Mouse (Mus musculus): Measurements from ENCODE around the gene Prss23. TPM values are rescaled to one million over a fixed set of nuclear protein-coding genes. Genes with fewer than 3 reads are reported as not detected.

Prss23 gene
- polyA plus RNA-seq, 1 experiment from 2014 or later = 34.9 TPM

- 76% methylated on average over 4 of the region's 4 CpGs for WGBS
- ATAC-seq (ENCODE audit: insufficient number of reproducible peaks, low FRiP score) = no peak
- no peaks in the 10 kb centered on the region for H3K9me3 ChIP-seq (replicated peaks)
Measured at GRCm38 (mm10) chr7:89555170-89555569, 28.2 kb upstream of the Prss23 start.

GRCm38 (mm10) chr7:89554068-89554467 lies 27.1 kb upstream of the Prss23 start:
- Histone ChIP-seq H3K9ac (no peak overlapping the region), H3K27me3 (replicated peaks) (no peaks in the 10 kb centered on the region), H3K4me1 (replicated peaks) (0 out of 2 replicates have a peak, but pooled peaks cover under 1% of the 10 kb centered on the region), H3K9me3 (replicated peaks) (no peaks in the 10 kb centered on the region), H3K36me3 (no peaks in the 10 kb centered on the region), H3K27ac (ENCODE audit: poor library complexity, severe bottlenecking) (no peak overlapping the region), H3K4me2 (no peak overlapping the region), H3K4me3 (no peak overlapping the region)
- 84% methylated on average over 1 of the region's 1 CpGs for WGBS
- ATAC-seq (ENCODE audit: insufficient number of reproducible peaks, low FRiP score) = no peak

More at GRCm38 (mm10) chr7:89555170-89555569, 28.2 kb upstream of the Prss23 start:
- Histone ChIP-seq H3K27ac (ENCODE audit: poor library complexity, severe bottlenecking) (no peak overlapping the region), H3K9ac (no peak overlapping the region), H3K4me1 (replicated peaks) (0 out of 2 replicates have a peak, but pooled peaks cover 3% of the 10 kb centered on the region), H3K27me3 (replicated peaks) (no peaks in the 10 kb centered on the region), H3K4me3 (no peak overlapping the region), H3K4me2 (no peak overlapping the region), H3K36me3 (no peaks in the 10 kb centered on the region)

GRCm38 (mm10) chr7:89540976-89541375 lies 14.0 kb upstream of the Prss23 start:
- 52% methylated on average over 2 of the region's 2 CpGs for WGBS
- H3K27ac ChIP-seq (ENCODE audit: poor library complexity, severe bottlenecking) = no peak overlapping the region
- no peak for ATAC-seq (ENCODE audit: insufficient number of reproducible peaks, low FRiP score)
- no peaks in the 10 kb centered on the region for H3K36me3 ChIP-seq
- no peak overlapping the region for H3K4me3 ChIP-seq
- peaks cover 18% of the 10 kb centered on the region for H3K4me1 ChIP-seq (replicated peaks)
- no peaks in the 10 kb centered on the region for H3K27me3 ChIP-seq (replicated peaks)
- no peaks in the 10 kb centered on the region for H3K9me3 ChIP-seq (replicated peaks)
- H3K9ac ChIP-seq = no peak overlapping the region
- H3K4me2 ChIP-seq = no peak overlapping the region

GRCm38 (mm10) chr7:89539391-89539790 lies 12.4 kb upstream of the Prss23 start:
- ATAC-seq (ENCODE audit: insufficient number of reproducible peaks, low FRiP score) = no peak
- H3K36me3 ChIP-seq = no peaks in the 10 kb centered on the region
- H3K9me3 ChIP-seq (replicated peaks) = no peaks in the 10 kb centered on the region
- H3K9ac ChIP-seq = no peak overlapping the region
- no peak overlapping the region for H3K4me2 ChIP-seq
- 76% methylated on average over 6 of the region's 6 CpGs for WGBS
- H3K27me3 ChIP-seq (replicated peaks) = no peaks in the 10 kb centered on the region
- H3K4me1 ChIP-seq (replicated peaks) = peaks cover 18% of the 10 kb centered on the region
- no peak overlapping the region for H3K4me3 ChIP-seq
- H3K27ac ChIP-seq (ENCODE audit: poor library complexity, severe bottlenecking) = no peak overlapping the region

- no peak overlapping the region for H3K4me2 ChIP-seq
Measured at GRCm38 (mm10) chr7:89527430-89527856, 456 bp upstream of the Prss23 start.

GRCm38 (mm10) chr7:89523816-89524215 lies 3.2 kb downstream of the Prss23 start:
- Histone ChIP-seq H3K27me3 (replicated peaks) (no peaks in the 10 kb centered on the region), H3K27ac (ENCODE audit: poor library complexity, severe bottlenecking) (no peak overlapping the region), H3K9ac (no peak overlapping the region), H3K4me2 (no peak overlapping the region), H3K9me3 (replicated peaks) (no peaks in the 10 kb centered on the region), H3K4me1 (replicated peaks) (peaks cover 25% of the 10 kb centered on the region), H3K36me3 (no peaks in the 10 kb centered on the region), H3K4me3 (no peak overlapping the region)
- WGBS = 83% methylated on average over 4 of the region's 4 CpGs
- no peak for ATAC-seq (ENCODE audit: insufficient number of reproducible peaks, low FRiP score)

More at GRCm38 (mm10) chr7:89527430-89527856, 456 bp upstream of the Prss23 start:
- Histone ChIP-seq H3K27me3 (replicated peaks) (no peaks in the 10 kb centered on the region), H3K36me3 (no peaks in the 10 kb centered on the region), H3K4me3 (no peak overlapping the region), H3K9ac (no peak overlapping the region), H3K4me1 (replicated peaks) (peaks cover 16% of the 10 kb centered on the region), H3K27ac (ENCODE audit: poor library complexity, severe bottlenecking) (peak overlapping the region; percentile 63), H3K9me3 (replicated peaks) (no peaks in the 10 kb centered on the region)
- WGBS = 59% methylated on average over 4 of the region's 4 CpGs
- no peak for ATAC-seq (ENCODE audit: insufficient number of reproducible peaks, low FRiP score)

GRCm38 (mm10) chr7:89522170-89522569 lies 4.8 kb downstream of the Prss23 start:
- no peaks in the 10 kb centered on the region for H3K36me3 ChIP-seq
- peak overlapping the region; percentile 17; the same call in 1 of the 2 replicates for H3K9ac ChIP-seq
- H3K4me2 ChIP-seq = peak overlapping the region; percentile 62
- H3K4me1 ChIP-seq (replicated peaks) = peaks cover 24% of the 10 kb centered on the region
- H3K4me3 ChIP-seq = peak overlapping the region; percentile 18
- H3K9me3 ChIP-seq (replicated peaks) = no peaks in the 10 kb centered on the region
- whole genome bisulfite sequencing = 13% methylated on average over 10 of the region's 10 CpGs
- H3K27ac ChIP-seq (ENCODE audit: poor library complexity, severe bottlenecking) = no peak overlapping the region
- no peaks in the 10 kb centered on the region for H3K27me3 ChIP-seq (replicated peaks)
- no peak for ATAC-seq (ENCODE audit: insufficient number of reproducible peaks, low FRiP score)

GRCm38 (mm10) chr7:89517460-89518390 lies 9.3 kb downstream of the Prss23 start:
- peak overlapping the region; percentile 88 for H3K4me2 ChIP-seq
- H3K9me3 ChIP-seq (replicated peaks) = no peaks in the 10 kb centered on the region
- peak overlapping the region; percentile 62 for H3K4me3 ChIP-seq
- under 1% methylated on average over 53 of the region's 61 CpGs for WGBS
- ATAC-seq (ENCODE audit: insufficient number of reproducible peaks, low FRiP score) = peak; percentile 86
- 0 out of 2 replicates have a peak, but pooled peaks cover 5% of the 10 kb centered on the region for H3K27me3 ChIP-seq (replicated peaks)
- H3K27ac ChIP-seq (ENCODE audit: poor library complexity, severe bottlenecking) = peak overlapping the region; percentile 80
- H3K36me3 ChIP-seq = no peaks in the 10 kb centered on the region
- peak overlapping the region; percentile 72 for H3K9ac ChIP-seq
- peaks cover 19% of the 10 kb centered on the region for H3K4me1 ChIP-seq (replicated peaks)

- Histone ChIP-seq H3K4me3 (peak overlapping the region; percentile 62), H3K9me3 (replicated peaks) (no peaks in the 10 kb centered on the region), H3K27me3 (replicated peaks) (0 out of 2 replicates have a peak, but pooled peaks cover 5% of the 10 kb centered on the region), H3K4me1 (replicated peaks) (peaks cover 12% of the 10 kb centered on the region), H3K36me3 (no peaks in the 10 kb centered on the region), H3K27ac (ENCODE audit: poor library complexity, severe bottlenecking) (peak overlapping the region; percentile 80), H3K4me2 (peak overlapping the region; percentile 88), H3K9ac (peak overlapping the region; percentile 72)
- 8% methylated on average over 32 of the region's 32 CpGs for WGBS
- peak; percentile 2; the same call in 1 of the 2 replicates for ATAC-seq (ENCODE audit: insufficient number of reproducible peaks, low FRiP score)
Measured at GRCm38 (mm10) chr7:89516551-89517459, 10.2 kb downstream of the Prss23 start.

GRCm38 (mm10) chr7:89511921-89512514 lies 15.0 kb downstream of the Prss23 start:
- Histone ChIP-seq H3K9ac (no peak overlapping the region), H3K4me2 (no peak overlapping the region), H3K9me3 (replicated peaks) (no peaks in the 10 kb centered on the region), H3K27me3 (replicated peaks) (0 out of 2 replicates have a peak, but pooled peaks cover 9% of the 10 kb centered on the region), H3K4me3 (no peak overlapping the region), H3K27ac (ENCODE audit: poor library complexity, severe bottlenecking) (no peak overlapping the region), H3K36me3 (0 out of 2 replicates have a peak, but pooled peaks cover 7% of the 10 kb centered on the region), H3K4me1 (replicated peaks) (0 out of 2 replicates have a peak, but pooled peaks cover 5% of the 10 kb centered on the region)
- 67% methylated on average over 4 of the region's 4 CpGs for WGBS
- ATAC-seq (ENCODE audit: insufficient number of reproducible peaks, low FRiP score) = no peak
